Mouse (Mus musculus) MEL (cell line): ENCODE data around the gene Cyp26c1. TPM values are rescaled to one million over a fixed set of nuclear protein-coding genes. Genes with fewer than 3 reads are reported as not detected.

Experiments
- DNase-seq: peaks from one replicate; pipeline ENCODE4 v3.0.0; 2011; ENCODE audit warnings: low read depth, low spot score
- H3K27ac ChIP-seq: 2 replicates; pipeline ENCODE4 v1.5.1; 2012; ENCODE audit warnings: low read depth, mild to moderate bottlenecking, control low read depth, low read length, moderate library complexity; ENCODE audit not compliant: control insufficient read depth
- H3K27me3 ChIP-seq, 2 experiments: fragments of 150-350 bp in 1 of 2; sonication (generic) in 1 of 2; 2 replicates each; pipeline ENCODE4 v1.6.1; 2012; ENCODE audit warnings: low read length in 2 of 2, mild to moderate bottlenecking in 2 of 2, improper control_type of control experiment in 1 of 2, moderate library complexity in 1 of 2; ENCODE audit not compliant: insufficient read depth in 2 of 2, control insufficient read depth in 1 of 2
- H3K36me3 ChIP-seq, 2 experiments: 2 replicates each; pipeline ENCODE4 v1.6.1; 2012 to 2014; ENCODE audit warnings: low read length in 2 of 2, improper control_type of control experiment in 1 of 2, inconsistent platforms in 1 of 2, mild to moderate bottlenecking in 1 of 2; ENCODE audit not compliant: insufficient read depth in 2 of 2, control insufficient read depth in 1 of 2
- H3K4me1 ChIP-seq, 2 experiments: fragments of 150-350 bp in 1 of 2; sonication (generic) in 1 of 2; 2 replicates each; pipeline ENCODE4 v1.6.1; 2012; ENCODE audit warnings: low read length in 2 of 2, improper control_type of control experiment in 1 of 2, mild to moderate bottlenecking in 1 of 2; ENCODE audit not compliant: insufficient read depth in 2 of 2, control insufficient read depth in 1 of 2
- H3K4me3 ChIP-seq, 2 experiments: fragments of 150-350 bp in 1 of 2; sonication (generic) in 1 of 2; 2 replicates each; pipeline ENCODE4 v1.5.1; 2012; ENCODE audit warnings: low read depth in 2 of 2, low read length in 2 of 2, mild to moderate bottlenecking in 2 of 2, moderate library complexity in 2 of 2, control low read depth in 1 of 2, improper control_type of control experiment in 1 of 2; ENCODE audit not compliant: control insufficient read depth in 1 of 2, insufficient read depth in 1 of 2
- H3K79me2 ChIP-seq: 2 replicates; pipeline ENCODE4 v1.6.1; 2012; ENCODE audit warnings: mild to moderate bottlenecking, low read length, moderate library complexity; ENCODE audit not compliant: control insufficient read depth, poor library complexity, insufficient read depth
- H3K9ac ChIP-seq: 2 replicates; pipeline ENCODE4 v1.6.1; 2012; ENCODE audit warnings: low read depth, mild to moderate bottlenecking, control low read depth, low read length, moderate library complexity; ENCODE audit not compliant: control insufficient read depth, poor library complexity, severe bottlenecking
- H3K9me3 ChIP-seq: fragments of 150-350 bp; sonication (generic); replicated peaks from 2 replicates; pipeline ENCODE4 v1.6.1; 2012; ENCODE audit warnings: mild to moderate bottlenecking, low read length, improper control_type of control experiment, moderate library complexity; ENCODE audit not compliant: insufficient read depth
- BHLHE40 ChIP-seq: IDR thresholded peaks from 2 replicates; pipeline ENCODE4 v1.6.1; 2012; ENCODE audit warnings: low read depth, mild to moderate bottlenecking, inconsistent platforms, low read length, improper control_type of control experiment, borderline replicate concordance
- CHD1 ChIP-seq: IDR thresholded peaks from 2 replicates; pipeline ENCODE4 v1.6.1; 2012; ENCODE audit warnings: low read depth, mild to moderate bottlenecking, inconsistent platforms, low read length, improper control_type of control experiment
- CHD2 ChIP-seq: IDR thresholded peaks from 2 replicates; pipeline ENCODE4 v1.6.1; 2011; ENCODE audit warnings: low read length, improper control_type of control experiment
- GATA1 ChIP-seq: IDR thresholded peaks from 2 replicates; pipeline ENCODE4 v1.6.1; 2011; ENCODE audit warnings: low read depth, low read length, improper control_type of control experiment
- HCFC1 ChIP-seq: IDR thresholded peaks from 2 replicates; pipeline ENCODE4 v1.6.1; 2012; ENCODE audit warnings: low read depth, mild to moderate bottlenecking, inconsistent platforms, low read length, improper control_type of control experiment, moderate library complexity
- MAZ ChIP-seq: IDR thresholded peaks from 2 replicates; pipeline ENCODE4 v1.6.1; 2012; ENCODE audit warnings: low read depth, mild to moderate bottlenecking, inconsistent platforms, low read length, improper control_type of control experiment
- MYB ChIP-seq: IDR thresholded peaks from 2 replicates; pipeline ENCODE4 v1.6.1; 2011; ENCODE audit warnings: mild to moderate bottlenecking, low read depth, low read length, improper control_type of control experiment
- MYC ChIP-seq: IDR thresholded peaks from 2 replicates; pipeline ENCODE4 v1.6.1; 2011; ENCODE audit warnings: low read depth, mild to moderate bottlenecking, low read length, improper control_type of control experiment, moderate library complexity
- NELFE ChIP-seq: IDR thresholded peaks from 2 replicates; pipeline ENCODE4 v1.6.1; 2011; ENCODE audit warnings: low read depth, low read length, improper control_type of control experiment
- SIN3A ChIP-seq: IDR thresholded peaks from 2 replicates; pipeline ENCODE4 v1.6.1; 2012; ENCODE audit warnings: low read length, improper control_type of control experiment, inconsistent platforms
- TBP ChIP-seq: IDR thresholded peaks from 2 replicates; pipeline ENCODE4 v1.8.0; 2011; ENCODE audit warnings: low read depth, low read length, improper control_type of control experiment
- USF1 ChIP-seq: IDR thresholded peaks from 2 replicates; pipeline ENCODE4 v1.6.1; 2014; ENCODE audit warnings: low read depth, mild to moderate bottlenecking, inconsistent platforms, low read length, improper control_type of control experiment, moderate library complexity
- ZMIZ1 ChIP-seq: IDR thresholded peaks from 2 replicates; pipeline ENCODE4 v1.6.1; 2012; ENCODE audit warnings: low read depth, mild to moderate bottlenecking, inconsistent platforms, low read length, improper control_type of control experiment, moderate library complexity
- polyA plus RNA-seq, 2 experiments: library from polyadenylated mRNA; stranded (reverse) in 1 of 2; unstranded in 1 of 2; fragments of >175 nt in 1 of 2; fragments of >200 nt in 1 of 2; gene quantifications; 2 replicates each; pipeline versions ENCODE4 v1.2.1 to v1.2.4; 2012; ENCODE audit warnings: low replicate concordance in 2 of 2, low read depth in 1 of 2; ENCODE audit not compliant: insufficient read length in 2 of 2, insufficient read depth in 1 of 2, missing spikeins in 1 of 2
- total RNA-seq: library from RNA; depleted of rRNA; stranded (reverse); fragments of 300-350 nt; gene quantifications from 2 replicates; pipeline ENCODE4 v1.2.3, GENCODE M21; 2012

The Cyp26c1 gene
- total and polyA plus RNA-seq, 3 experiments = 0.08 TPM; not detected in 2

- no peak for DNase-seq
- Histone ChIP-seq H3K79me2 (no peaks in the 10 kb centered on the region), H3K4me3 (no peak overlapping the region), H3K27me3 (no peaks in the 10 kb centered on the region; a peak in 1 of 4 replicates), H3K9ac (no peak overlapping the region), H3K9me3 (no peaks in the 10 kb centered on the region), H3K27ac (no peak overlapping the region), H3K4me1 (no peaks in the 10 kb centered on the region), H3K36me3 (no peaks in the 10 kb centered on the region)
- TF ChIP-seq CHD1 (no peak), TBP (no peak), CHD2 (no peak), MYB (no peak), USF1 (no peak), ZMIZ1 (no peak), SIN3A (no peak)
These were observed 41.2 kb downstream of the Cyp26c1 start for GRCm38 (mm10) chr19:37726585-37726984.

- Histone ChIP-seq H3K27me3 (no peaks in the 10 kb centered on the region; a peak in 1 of 4 replicates), H3K36me3 (no peaks in the 10 kb centered on the region)
- TF ChIP-seq BHLHE40 (no peak), MYC (no peak), GATA1 (no peak)
- TF ChIP-seq, all 39 proteins: peak for 0
- Histone ChIP-seq H3K27ac (no peak overlapping the region), H3K4me1 (no peaks in the 10 kb centered on the region), H3K4me3 (no peak overlapping the region), H3K79me2 (no peaks in the 10 kb centered on the region), H3K9ac (no peak overlapping the region), H3K9me3 (no peaks in the 10 kb centered on the region)
- no peak for DNase-seq
These were observed 42.0 kb downstream of the Cyp26c1 start for GRCm38 (mm10) chr19:37727366-37727765.

- no peaks in the 10 kb centered on the region for H3K36me3 ChIP-seq
- TF ChIP-seq HCFC1 = no peak
- no peak for TF ChIP-seq NELFE
- no peak for TF ChIP-seq USF1
- no peak for TF ChIP-seq MAZ
- no peaks in the 10 kb centered on the region for H3K79me2 ChIP-seq
These were observed 50.0 kb downstream of the Cyp26c1 start for GRCm38 (mm10) chr19:37735426-37735825.

More at GRCm38 (mm10) chr19:37735426-37735825, 50.0 kb downstream of the Cyp26c1 start:
- Histone ChIP-seq H3K9ac (no peak overlapping the region), H3K27me3 (no peaks in the 10 kb centered on the region), H3K27ac (no peak overlapping the region), H3K4me1 (no peaks in the 10 kb centered on the region), H3K9me3 (no peaks in the 10 kb centered on the region), H3K4me3 (no peak overlapping the region)
- no peak for DNase-seq
